Mouse (Mus musculus) thymus, postnatal 14 days (tissue): ENCODE results near the gene Kmt5c.

Source experiments
- DNase-seq: peaks from one replicate; pipeline ENCODE4 v3.0.0; 2021

Gene Kmt5c

DNA sequence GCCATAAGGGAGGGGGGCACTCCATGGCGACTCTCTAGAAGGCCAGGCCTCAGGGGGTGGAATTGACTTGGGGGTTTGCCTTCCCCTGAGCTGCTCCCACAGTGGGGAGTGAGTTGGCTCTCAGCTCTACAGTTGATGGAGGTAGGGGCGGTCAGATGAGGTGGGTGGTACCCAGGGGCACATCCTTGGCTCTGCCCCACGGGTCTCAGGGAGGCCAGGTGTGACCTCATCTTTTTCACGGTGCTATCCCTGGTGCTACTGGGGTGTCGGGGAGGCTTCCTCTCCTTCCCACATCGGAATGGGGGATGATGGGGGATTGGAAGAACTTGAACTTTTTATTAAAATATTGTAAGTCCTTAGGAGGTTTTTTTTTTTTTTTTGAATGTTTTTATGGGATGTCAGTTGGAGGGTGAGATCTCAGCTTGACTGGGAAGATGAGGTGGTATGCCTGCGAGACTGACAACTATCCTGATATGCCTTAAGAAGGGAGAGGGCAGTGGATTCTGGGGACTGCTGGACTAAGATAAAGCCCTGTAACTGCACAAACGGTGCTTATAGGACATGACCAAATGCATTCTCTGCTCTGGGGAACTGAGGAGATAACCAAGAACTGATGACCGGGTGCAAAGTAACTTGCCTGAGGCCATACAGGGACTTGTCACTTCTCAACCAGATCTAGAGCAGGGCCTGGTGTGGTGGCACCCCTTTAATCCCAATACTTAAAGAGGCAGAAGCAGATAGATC, 7.4 kb downstream of the Kmt5c start:
- DNase-seq, result no peak

DNA sequence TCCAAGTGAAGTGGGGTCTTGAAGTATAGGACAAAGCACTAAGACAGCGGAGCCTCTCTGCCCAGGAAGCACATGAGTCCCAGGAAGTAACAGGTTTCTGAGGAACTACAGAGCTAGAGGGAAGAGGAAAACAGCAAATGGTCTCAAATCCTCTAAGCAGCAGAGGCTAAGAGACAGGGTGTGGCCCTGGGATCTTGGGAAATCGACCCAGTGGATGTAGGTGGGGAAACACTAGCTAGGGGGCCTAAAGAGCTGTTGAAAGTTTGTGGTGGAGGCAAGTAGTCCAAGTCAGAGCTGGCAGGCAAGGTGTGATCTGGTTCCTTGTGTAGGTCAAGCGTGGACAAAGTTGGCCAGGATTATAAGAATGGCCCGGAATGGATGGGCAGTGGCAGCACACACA, 8.4 kb downstream of the Kmt5c start:
- DNase-seq, result no peak

DNA sequence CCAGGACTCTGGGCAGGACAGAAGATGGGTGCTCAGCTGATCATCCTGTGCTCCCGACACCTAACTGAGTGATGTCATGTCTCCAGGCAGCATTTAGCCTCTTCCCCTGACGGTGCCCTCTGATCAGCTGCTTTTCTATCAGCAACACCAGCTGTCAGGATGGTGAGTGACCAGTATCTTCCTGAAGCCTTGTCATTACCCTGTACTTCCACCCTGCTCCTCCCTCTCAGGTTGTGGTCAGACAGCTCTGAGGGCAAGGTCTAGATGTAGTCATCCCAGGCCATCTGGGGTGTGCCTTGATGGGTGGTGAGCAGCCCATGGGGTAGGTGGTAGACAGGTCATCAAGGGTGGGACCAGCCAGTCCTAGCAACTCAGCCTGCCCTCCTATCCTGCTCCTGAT, 9.3 kb downstream of the Kmt5c start:
- no peak for DNase-seq

DNA sequence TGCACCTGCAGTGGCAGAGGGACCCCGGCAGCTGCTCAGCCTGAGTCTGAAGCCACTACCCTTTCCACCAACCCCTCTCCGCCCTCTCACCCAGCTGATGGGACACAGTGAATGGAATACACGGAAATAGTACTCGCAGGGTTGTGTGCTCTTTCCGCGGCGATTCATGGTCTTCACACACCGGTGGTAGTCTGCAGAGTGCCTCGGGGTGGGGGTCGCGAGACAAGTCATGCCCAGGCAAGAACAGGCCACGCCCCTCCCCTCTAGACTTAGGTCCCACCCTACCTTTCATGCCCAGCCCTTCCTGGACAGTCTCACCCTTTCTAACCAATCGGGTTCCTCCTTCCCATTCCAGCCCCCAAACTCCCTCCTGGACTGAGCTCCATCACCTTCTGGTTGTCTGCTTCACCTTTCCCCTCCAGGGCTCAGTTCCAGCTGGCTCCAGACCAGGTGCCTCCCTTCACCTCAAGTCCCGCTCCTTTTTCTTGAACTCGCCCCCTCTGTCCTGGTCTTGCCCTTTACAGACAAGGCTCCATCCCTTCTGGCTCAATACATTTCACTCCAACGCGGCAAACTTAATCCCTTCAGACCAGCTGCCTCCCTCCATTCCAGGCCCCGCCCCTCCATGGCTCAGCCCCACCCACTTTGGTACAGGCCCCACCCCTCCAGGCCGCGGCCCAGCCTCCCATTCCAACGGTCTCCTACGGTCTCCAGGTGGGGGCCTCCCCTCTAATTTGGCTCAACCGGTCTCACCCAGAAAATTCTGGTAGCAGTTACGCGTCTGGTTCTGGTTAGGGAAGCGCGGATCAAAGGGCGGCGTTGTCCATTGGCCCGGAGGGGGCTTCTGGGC, 12.3 kb downstream of the Kmt5c start:
- DNase-seq, result peak; percentile 54

DNA sequence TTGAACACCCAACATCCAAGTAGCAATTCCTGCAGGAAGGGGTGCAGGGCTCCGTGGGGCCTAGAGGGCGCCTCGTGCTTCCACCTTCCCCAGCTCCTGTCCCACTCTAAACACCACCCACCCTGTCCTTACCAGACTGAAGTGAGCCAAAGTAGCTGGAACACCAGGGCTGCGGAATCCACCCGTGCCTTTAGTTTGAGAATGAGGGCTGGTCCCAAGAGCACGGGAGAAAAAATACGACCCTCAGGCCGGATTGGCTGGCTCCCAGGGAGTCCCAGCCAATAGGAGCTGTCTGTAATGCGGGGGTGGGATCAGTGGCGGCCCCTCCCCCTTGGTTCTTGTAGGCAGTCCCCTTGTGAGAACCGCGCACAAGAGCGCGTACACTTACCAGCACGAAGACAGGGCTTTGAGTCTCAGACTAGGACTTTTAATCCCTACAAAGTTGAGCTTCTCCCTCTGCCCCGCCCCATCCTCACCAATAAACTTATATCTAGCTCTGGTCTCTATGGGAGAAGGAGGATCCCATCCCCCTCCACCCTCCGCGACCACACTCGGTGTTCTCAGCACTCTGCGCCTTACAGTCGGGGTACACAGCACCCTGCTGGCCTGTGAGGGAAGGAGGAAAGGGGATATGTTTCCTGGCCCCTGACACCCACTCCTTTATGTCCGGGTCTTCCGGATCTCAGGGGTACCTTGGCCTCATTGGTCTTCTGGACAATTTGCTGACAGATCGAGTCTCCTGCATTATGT, 13.1 kb downstream of the Kmt5c start, which contains the start of gene Cox6b2:
Cox6b2 (minus strand) TSS at position 274 of the 750 bp plus-strand sequence.
- peak; percentile 94 for DNase-seq

DNA sequence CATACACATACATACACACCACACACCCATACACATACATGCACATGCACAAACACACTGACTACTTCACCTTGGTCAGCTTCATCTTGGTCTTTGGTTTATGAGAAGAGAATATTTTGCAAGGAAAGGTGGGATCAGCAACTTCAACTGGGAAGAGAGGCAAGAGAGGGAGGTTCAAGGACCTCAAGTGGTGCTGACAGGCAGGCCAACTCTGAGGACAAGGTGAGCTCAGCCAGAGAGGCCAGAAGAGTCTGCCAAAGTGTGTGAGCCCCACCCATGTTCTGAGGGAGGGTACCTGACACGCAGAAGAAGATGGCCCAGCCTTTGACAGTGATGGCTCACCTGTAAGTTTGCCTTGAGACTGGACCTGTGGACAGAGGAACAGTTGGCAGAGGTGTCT, 19.8 kb downstream of the Kmt5c start:
- no peak for DNase-seq

DNA sequence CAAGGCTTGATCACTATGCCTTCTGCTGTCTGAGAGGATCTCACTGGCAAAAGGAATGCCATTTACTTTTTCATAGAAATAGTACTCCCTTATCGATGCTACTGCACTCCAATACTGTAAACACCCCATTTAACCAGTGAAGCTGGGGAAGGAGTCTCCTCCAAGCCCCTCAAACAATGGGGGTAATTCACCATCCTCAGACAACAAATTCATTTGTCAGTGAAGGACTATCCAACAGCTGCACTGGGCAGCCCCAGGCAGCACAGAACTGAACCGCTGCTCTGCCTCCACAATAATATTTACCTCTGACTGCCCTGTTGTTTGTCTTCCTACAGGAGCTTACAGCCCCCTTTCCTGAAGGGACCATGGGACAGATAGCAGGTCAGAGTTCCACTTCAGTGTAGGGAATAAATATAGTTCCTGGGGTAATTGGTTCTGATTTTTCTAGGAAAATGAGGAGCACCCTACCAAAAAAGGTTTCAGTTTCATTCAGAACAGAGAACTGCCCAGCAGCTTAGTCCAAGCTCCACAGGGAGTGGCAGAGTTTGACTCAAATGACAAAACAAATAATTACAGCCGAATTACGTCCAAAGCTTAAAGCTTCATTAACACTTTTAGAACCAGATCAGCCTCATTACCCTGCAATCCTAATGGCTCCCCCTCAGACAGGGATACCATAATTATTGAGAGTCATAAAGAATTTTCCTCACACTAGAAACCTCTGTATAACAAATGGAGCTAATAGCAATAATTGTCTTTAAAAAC, 25.2 kb downstream of the Kmt5c start:
- no peak for DNase-seq

DNA sequence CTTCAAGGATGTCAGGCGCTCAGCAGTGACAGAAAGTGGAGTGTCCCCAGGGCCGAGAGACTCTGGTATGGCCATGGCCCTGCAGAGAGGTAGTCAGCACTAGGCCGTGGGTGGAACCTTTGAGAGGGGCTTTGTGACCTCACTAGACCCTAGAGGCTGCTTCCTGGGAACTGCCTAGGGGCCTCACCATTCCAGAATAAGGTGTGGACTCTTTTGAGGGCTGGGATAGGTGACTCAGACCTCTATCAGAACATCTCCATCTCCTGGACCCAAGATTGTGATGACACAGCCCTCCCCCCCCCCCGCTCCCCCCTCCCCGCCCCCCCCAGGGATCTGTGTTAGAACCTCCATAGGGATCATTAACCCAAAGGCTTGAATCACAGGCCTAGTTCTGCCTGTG, 31.3 kb downstream of the Kmt5c start, which contains the start of gene Fam71e2:
Fam71e2 (minus strand) TSS at position 101 of the 400 bp plus-strand sequence.
- no peak for DNase-seq

DNA sequence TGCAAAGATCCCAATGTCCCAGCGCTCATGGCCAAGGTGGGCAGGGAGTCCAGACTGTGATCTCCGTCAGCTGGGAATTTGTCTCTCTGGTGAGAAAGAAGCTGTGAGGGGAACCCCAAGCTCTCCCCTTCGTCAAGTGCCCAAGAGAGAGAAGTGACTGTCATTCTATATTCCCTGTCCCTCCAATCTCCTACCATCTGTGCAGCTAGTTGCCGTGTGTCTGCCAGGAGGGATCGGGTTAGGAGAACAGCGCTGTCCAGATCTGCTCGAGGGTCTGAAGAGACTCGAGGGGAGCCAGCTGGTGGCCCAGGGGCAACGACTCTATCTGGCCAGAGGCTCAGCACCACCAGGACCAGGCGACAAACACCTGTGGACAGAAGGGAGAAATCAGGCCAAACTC, 36.2 kb downstream of the Kmt5c start:
- no peak for DNase-seq

DNA sequence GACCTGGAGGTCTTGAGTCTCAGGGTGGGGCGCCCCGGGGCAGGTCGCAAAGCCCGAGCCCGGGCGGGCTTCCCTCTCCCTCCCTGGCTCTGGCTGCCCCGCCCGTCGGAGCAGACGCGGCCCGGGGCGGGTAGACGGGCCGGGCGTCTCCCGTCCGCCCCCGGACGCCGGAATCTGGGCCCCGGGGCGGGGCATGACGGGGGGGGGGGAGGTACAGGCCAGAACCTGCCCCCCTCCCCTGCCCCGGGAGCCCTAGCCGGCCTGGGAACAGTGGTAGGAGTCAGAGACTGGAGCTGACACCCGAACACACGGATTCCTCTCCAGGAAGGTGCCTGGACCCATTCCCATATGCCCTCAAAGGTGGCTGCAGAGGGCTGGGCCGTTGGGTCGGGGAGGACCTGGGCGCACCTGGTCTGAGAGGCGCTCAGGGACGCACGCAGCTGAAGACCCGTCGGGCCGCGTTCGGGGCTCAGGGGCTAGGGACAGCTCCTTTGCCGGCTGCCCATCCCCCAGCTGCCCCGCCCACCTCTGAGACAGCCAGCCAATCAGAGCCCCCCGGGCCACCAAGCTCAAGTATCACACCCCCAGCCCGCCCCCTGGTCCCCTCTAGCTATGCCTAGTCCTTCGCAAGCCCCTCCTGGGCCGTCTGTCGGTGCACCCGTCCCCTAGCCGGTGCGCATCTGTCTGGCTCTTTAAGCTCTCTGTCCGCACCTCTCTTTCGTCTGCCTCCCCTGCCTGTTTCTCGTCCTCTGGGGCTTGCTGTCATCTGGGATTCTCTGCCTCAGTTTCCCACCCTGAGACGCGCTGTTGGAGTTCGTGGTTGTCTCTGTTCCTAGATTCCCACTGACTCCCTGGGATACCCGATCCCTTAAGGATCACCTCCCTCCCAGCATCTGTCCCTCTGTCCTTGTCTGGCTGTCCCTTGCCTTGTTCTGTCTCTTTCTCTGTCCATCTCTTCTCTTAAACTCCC, 37.2 kb downstream of the Kmt5c start:
- DNase-seq, result peak; percentile 59

DNA sequence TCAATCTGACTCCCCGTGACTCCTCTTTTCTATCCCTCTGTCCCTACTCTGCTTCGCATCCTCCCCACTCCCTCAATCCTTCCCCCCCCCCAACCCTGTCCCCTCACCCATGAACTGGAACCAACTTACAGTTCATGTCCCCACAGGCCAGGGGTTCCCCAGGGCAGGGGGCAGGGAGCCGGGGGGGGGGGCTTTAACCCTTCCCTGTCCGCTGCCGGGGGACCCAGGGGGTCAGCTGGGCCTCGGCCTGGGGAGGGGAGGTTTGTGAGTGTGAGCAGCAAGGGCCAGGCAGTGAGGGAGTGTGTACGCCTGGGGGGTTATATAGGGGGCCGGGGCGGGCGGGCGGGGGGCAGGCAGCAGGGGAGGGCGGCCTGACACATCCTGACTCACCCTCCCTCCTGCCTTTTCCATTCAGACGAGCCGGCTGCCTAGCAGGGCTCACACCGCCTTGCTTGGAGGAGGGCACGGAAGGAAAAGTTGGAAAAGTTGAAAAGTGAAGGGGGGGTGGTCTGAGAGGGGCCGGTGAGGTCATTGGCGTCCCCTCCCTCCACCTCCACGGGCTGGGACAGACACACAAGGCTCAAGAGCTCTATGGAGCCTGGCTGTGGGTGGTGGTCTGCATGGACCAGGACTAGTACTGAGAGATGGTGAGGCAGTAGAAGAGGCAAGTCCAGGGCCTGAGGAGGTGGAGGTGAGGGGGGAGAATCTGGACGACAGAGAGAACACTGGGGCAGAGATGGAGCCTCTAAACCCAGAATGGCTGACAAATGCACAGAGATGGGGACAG, 38.1 kb downstream of the Kmt5c start:
- no peak for DNase-seq

DNA sequence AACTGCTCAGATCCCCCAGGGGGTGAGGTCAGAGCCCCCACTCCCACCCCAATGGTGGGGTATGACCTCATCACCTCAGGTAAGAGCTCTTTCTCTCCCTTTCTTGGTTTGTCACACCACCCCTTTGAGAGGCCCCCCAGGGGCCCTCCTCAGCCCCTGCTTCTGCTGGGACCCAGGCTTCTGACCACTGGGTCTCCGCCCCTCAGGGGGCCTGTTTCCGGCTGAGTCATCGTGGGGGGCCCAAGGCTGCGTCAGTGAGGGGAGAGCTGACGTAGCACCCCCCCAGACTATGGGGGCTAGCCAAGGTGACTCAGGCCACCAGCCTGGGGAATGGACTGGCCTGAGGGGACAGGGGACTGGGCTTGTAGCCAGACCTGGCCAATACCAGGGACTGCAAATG, 40.0 kb downstream of the Kmt5c start:
- DNase-seq, result no peak

DNA sequence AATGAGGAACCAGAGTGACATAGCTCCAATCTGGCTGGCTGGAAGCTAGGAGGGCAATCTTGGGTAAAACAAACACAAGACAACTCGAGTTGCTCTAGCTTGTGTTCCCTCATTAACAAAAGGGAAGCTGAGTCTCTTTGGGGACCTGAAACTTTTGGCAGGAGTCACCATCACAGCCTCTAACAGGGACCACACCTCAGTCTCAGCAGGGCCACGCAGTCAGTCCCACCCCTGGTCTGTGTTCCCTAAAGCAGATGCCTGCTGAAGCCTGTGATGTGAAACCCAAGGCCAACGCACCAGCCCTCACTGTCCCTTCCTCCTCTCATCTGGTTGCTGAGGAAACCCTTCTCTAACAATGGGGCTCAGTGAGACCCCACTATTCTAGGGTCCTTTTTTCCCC, 42.2 kb downstream of the Kmt5c start:
- no peak for DNase-seq

DNA sequence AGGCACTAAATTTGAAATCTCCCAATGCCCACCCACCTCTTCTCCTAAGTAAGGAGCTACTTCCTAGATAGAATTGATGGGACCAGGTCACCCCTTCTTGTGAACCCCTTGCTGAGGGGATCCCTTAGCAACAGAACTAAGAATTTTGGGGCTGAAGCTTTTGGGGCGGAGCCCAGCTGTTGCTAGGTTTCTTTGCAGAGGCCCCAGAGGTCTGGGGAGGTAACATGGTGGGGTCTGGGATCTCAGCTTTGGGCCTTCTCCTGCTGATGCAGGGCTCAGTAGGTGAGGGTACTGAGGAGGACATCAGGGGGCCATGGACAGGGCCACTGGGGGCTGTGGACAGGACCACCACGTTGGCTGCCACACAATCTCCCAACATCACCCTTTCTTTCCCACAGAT, 42.8 kb downstream of the Kmt5c start, which contains the start of the genes Il11 and Tmem190:
Il11 (minus strand) TSS at position 101 of the 400 bp plus-strand sequence.
Tmem190 (plus strand) TSS at position 179 of the 400 bp plus-strand sequence.
- DNase-seq, result no peak

DNA sequence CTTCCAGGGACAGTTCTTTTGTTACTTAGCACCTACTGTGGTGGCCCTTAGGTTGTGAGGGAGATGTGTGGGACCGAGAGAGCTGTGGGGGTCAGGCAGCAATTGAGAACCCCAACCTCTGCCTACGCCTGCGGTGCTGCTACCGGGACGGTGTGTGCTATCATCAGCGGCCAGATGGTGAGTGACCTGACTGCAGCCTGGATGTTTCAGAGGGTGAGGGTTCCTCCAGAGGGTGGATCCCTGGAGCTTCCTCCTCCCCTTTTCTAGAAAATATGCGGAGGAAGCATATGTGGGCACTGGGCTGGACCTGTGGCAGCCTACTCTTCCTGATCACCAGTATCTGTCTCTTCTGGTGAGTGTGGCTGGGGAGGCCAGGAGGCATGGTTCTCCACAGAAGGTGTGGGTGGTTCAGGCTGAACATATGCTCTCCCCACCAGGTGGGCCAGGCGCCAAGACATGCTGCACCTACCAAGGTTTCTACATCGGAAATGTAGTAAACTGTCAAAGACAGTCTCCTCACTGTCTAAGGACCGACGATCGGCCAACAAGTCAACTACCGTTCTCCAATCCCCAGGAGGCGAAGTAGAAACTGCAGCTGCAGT, 43.9 kb downstream of the Kmt5c start:
- no peak for DNase-seq

DNA sequence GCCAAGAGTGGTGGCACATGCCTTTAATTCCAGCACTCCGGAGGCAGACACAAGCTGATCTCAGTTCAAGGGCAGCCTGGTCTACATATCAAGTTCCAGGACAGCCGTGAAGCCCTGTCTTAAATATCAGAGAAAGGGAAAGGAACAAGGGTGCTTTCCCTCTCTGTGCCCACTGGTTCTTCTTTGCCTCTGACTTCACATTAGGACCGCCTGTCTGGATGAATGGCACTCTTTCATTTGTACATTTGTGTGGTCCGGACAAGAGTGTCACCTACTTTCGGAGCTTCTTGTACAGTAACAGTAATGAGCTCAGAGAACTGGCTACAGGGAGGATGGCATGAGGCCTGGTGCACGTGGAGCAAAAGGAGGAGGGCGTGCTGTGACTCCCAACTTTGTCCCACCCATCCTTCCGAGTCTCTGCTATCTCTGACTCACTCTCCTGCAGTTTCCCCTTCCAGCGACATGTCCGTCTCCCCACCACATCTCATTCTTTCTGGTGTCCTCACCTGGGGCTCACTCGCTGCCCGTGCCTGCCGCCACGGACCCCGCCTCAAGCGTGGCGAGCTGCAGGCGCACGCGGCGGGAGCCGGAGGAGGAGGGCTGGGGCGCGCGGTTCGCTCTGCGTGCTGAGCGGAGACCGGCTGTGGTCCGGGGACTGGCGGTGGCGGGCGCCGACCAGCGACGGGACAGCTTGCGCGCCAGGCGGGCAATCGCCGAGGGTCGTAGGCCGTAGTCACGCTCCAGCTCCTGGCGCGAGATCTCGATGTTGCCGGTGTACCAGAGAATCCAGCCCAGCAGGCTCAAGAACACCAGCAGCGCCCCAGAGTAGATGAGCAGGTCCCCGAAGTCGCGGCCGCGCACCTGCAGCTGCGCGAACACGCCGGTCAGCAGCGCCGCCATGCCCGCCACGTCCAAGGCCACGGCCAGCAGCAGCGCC, 48.9 kb downstream of the Kmt5c start:
- DNase-seq, result peak; percentile 50

DNA sequence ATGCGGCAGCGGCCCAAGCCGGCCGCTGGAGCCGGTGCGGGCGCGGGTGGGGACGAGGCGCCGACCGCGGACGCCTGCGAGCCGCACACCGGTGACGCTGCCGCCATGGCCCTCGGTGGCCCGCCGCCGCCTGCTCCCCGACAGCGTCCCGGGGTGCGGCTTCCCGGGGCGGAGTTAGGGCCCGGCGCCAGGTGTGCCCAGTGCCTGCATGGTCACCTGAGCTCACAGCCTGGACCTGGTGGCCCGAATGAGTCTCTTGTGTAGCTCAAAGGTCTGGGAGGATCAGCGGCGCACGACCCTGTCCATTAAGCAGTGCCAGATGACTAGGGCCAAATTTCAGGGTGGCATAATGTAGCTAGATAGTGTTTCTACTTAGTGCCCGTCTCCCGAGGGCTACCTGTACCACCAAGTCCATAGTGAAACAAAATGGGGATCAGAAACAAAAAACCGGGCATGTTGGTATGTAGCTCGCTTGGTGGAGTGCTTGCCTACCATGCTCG, 49.6 kb downstream of the Kmt5c start, which contains the start of gene Tmem238:
Tmem238 (minus strand) TSS at position 221 of the 500 bp plus-strand sequence.
- DNase-seq, result peak; percentile 25
